Mouse (Mus musculus) T-cell, adult 2 months (primary cell): Measurements from ENCODE around the gene Best3.
"Not testable (repeated sequence)": the region's sequence is repeated elsewhere in the genome, so short reads cannot be mapped to it uniquely, and the experiment has no call there.

Experiments used
- DNase-seq: peaks from one replicate; pipeline ENCODE4 v3.0.0; 2022; ENCODE audit warnings: low spot score

Gene Best3

DNA sequence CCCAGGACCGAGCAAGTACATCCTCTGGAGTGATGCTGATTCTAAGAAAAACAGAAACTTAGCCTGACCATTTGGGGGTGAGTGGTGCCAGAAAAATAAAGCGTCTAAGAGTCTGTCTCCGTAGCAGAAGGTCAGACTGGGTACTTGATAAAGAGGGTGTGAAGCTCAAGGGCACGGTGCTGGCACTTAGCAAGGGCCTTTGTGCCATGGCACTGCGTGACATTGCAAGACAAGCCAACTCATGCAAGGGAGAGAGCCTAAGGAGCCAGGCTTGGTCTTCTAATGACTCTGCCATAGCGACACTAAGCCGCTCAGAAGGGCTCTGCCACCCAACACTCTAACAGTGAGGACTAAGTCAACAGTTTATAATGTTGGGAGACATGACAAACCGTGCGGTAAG lies 7.3 kb upstream of the Best3 start:
- DNase-seq: no peak

DNA sequence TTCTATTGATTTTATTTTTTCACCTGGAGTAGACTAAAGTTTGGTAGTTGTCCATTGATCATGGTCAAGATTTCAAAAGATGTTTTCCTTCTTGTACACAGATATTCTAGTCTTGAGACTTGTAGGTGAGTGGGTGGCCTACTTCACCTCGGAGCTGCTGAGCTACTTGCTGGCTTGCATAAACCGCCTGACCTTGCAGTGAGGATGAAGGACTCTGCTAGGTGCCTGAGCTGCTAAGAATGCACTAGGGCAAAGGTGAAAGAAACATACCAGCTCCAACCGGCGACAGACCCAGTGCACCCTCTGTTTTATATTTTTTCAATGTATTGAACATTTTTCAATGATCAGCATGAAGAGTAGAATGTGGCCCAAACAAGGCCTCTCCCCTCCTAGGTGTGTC lies 5.8 kb upstream of the Best3 start:
- no peak for DNase-seq

DNA sequence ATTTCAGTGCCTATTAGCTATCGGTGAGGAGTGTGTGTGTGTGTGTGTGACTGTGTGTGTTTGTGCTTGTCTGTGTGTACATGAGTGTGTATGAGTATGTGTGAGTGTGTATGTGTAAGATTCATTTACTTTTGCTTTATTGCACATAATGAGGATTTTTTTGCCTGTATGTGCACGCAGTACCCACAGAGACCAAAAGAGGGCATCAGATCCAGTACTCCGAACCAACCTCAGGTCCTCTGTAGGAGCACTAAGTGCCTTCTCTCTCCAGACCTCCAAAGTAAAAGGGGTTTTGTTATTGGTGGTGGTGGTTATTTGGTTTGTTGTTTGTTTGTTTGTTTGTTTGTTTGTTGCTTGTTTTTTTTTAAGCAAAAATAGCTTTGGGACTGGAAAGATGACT lies 5.2 kb upstream of the Best3 start:
- DNase-seq: no peak

DNA sequence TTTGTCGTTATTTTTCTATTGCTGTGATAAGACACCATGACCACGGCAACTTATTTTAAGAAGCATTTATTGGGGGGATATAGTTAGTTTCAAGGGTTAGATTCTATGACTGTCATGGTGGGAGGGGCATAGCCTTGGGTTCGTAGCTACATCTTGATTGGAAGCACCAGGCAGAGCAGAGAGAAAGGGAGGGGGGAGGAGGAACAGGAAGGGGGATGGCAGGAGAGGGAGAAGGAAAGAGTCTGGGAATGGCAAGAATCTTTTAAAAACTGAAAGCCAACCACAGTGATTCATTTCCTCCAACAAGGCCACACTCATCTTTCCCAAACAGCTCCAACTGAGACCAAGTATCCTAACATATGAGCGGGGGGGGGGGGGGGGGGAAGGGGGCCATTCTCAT lies 3.6 kb upstream of the Best3 start:
- no peak for DNase-seq

DNA sequence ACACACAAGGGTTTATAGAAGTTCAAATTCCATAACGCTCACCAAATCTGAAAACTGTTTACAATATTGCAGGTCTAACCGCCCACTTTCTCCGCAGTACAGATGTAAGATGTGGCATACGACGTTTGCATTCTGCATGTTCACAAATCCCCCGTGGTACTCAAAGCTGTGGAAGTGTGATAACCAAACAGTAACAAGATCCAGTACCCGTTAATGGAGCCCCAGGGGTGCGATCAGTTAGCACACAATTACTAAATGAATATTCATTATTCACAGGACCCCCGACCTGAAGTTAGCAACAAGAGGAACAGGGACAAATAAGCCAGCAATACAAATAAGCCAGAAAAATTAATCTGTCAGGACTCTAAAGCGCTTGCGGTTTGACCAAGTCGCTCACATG lies 1.3 kb upstream of the Best3 start:
- DNase-seq: no peak

DNA sequence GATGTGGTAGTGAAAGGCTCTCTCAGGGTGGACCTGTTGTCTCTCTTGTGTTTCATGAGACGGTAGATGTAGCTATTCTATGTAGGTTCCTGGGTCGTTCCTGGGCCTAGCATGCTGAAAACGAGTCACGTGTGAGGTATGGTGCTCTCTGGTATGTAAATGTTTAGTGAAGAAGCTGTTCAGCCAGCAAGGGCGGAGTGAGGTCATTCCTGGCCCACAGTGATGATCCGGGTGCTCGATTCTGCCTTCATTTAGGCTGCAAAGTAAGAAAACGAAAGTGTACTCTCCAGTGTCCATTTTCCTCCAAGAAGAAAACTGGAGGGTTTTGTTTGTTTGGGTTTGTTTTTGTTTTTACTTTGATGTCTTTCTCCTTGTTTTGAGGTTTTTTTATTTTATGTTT lies 7.9 kb downstream of the Best3 start:
- DNase-seq: no peak

DNA sequence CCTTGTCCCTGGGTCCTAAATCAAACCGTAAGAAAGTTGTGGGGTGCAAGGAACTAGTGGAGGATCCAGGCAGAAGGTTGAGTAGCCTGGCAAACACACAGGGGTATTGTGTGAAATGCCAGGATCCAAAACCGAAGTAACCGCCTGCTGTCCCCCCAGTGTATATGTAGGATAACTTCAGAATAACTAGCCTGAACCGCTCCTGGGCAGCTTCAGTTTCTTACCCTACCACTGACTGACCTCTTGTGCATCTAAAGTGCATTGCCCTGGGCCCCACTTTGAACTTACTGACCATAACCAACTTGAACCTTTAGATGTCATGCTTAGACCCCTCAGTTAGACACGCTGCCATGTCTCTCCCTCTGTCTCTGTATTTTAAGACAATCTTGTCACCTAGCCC lies 9.0 kb downstream of the Best3 start:
- DNase-seq: no peak

DNA sequence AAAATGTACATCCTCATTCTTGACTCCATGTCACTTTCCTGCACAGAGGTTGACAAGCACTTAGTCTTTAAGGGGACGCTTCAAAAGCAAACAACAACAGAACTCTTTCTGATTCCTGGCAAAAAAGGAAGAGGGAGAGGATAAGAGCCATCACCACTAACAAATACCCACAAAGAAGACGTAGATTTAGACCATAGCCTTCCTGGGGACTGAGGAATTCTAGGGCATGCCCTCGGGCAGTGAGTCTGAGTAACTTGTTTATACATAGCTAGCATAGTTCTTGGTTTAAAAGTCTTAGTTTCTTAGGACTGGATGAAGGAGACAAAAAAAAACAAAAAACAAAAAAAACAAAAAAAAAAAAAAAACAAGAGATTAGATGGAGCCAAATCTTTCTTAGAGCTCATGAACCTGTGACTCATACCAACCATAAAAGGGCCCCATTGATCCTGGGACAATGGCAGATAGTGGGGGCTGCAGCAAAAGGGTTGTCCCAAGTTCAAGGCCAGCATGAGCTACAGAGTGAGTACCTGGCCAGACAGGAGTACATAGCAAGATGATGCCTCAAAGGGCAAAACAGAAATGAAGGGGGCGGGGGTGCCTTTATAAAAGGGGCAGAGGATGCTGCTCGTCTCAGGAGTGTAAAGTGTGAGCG lies 9.6 kb downstream of the Best3 start:
- DNase-seq: no peak

DNA sequence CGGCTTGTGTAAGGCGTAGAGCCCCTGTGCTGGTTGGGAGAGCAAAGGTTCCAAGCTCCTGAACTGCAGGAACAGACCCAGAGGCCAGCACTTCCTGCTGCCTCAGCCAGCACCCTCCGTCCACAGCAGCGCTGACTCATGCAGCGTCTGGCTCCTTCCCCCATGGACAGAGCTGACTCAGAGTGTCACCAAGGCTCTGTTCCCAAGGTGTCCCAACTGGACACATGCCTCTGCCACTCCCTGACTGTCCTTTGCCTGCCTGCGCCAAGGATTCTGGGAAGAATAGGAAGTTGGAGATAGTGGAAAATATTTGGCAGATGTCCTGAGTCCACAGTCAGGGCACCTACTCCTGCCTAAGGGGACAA lies 10.1 kb downstream of the Best3 start:
- no peak for DNase-seq

DNA sequence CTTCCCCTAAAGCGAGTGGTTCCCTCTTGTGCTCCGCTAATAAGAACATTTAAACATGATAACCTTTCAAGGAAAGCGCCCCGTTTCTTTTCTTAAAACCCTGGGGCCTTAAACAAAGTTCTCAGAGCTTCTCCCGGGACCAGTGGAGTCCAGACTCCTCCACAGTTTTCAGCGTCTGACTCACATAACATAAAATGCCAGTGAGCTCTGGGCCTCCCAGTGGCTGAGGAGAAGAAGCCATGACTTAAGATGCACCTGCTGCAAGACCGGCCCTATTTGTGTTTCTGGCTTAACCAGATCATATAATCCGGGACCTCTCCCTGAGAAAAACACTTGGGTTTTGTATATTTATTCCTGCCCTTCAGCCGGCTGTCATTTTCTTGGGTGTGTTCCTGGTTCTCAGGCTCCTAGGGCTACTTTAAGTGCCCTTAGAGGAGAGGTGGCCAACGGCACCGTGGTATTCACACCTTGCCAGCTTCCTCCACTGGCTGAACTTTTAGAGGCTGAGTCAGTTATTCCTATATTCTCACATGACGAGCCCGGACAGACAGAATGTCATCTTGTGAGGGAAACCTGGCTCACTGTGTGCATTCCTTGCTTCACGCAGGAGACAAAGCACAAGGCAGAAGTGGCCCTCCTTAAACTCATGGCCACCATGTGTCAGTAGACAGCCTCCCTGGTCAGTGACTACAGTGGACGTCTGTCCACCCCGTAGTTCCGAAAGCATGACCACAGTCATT lies 12.8 kb downstream of the Best3 start:
- DNase-seq: no peak

DNA sequence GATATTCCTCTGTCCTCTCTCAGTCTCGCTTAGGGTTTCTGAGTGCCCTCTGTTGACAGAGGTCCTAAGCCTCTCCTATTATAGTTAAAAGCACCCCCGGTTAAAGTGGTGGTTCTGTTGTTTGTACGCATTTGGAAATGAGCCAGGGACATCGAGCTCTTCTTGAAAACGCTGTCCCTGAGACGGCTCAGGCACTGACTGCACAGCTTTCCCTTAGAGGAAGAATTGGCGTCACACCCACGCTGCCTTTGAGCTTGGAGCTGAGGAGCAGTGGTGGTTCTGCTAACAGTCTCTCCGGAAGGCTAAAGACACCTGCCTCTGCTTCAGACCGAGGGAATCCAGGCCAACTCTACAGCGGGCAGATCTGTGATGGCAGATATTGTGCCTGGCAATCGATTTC lies 14.9 kb downstream of the Best3 start:
- no peak for DNase-seq

DNA sequence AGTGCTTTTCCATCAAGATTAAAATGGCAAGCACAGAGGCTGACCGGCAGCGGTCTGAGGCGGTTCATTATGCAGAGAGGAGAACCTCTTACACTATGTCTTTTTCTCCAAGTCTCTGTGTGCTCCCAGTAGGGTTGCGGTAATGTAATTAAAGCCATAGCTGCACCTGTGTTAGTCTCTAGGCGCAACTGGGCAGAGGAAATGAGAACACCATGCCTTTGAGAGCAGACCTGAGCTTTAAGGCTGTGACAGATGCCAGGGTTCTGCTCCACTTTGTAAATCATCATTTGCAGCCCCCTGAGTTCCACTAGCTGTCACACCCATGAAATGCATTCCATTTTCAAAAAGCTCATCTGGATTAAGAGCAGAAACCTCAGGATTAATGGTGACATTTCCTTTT lies 18.6 kb downstream of the Best3 start:
- DNase-seq: no peak

DNA sequence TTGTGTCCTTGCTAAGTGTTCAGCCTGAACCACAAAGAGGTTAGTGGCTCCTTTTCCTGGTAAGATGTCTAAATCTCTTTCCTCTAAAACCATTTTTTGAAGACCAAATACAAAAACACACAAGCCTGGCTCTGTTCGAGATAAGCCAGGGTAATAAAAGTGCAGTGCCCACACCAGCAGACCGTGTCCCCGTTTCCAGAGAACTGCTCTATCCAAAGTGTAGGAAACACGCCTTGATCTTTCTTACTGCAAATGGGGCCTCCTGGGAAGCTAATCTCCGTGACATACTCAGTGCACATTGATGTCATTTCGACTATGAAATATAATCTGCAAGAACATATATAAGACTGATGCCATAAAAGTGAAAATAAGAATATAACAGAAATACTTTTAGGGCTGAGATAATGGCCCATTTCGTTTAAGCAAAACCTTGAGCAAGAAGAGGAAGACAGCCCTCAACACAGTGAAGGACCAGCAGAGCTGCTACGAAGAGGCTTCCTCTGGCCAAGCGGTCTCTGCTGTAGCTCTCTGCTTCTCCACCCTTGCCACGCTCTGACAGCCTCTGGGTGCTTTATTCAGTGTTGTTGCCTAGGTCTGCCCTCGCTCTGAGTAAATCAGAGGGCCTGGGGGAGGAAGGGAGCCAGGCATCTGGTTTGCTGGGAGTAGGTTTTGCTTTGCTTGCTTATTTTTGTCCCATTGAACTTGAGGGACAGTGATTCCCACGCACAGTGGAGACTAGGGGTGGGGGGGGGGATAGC lies 19.8 kb downstream of the Best3 start:
- no peak for DNase-seq

DNA sequence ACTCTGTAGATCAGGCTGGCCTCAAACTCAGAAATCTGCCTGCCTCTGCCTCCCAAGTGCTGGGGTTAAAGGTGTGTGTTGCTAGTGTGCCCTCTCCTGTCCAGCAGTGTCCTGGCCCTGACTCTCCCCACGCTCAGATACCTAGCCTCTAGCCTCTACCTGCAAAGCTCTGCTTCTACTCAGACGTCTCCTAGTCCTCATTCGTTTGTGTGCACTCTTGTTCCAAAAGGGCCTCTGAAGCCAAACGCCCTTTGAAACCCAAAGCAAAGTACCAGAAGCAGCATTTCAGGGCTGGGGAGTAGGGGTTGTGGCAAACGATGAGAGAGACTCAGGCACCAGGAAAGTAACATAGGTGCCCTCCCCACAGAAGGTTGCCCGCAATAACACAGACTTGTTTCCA lies 23.6 kb downstream of the Best3 start:
- DNase-seq: no peak

DNA sequence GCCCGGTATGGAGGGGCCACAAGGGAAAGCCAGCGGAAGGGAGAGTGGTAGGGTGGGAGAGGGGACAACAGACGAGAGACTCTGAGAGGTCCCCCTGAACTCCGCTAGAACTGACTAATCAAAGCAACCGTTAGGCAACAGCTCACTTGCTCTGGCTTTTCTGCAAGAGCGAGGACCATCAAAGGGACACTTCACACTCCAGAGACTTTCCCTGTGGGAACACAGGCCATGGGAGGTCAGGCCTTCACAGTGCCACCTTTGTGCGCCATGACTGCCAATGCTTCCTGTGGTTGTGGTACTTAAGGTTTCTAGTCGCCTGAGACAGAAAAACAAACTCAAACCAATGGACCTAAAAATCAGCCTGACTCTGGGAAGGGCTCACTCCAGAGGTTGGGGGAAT lies 24.9 kb downstream of the Best3 start:
- no peak for DNase-seq

DNA sequence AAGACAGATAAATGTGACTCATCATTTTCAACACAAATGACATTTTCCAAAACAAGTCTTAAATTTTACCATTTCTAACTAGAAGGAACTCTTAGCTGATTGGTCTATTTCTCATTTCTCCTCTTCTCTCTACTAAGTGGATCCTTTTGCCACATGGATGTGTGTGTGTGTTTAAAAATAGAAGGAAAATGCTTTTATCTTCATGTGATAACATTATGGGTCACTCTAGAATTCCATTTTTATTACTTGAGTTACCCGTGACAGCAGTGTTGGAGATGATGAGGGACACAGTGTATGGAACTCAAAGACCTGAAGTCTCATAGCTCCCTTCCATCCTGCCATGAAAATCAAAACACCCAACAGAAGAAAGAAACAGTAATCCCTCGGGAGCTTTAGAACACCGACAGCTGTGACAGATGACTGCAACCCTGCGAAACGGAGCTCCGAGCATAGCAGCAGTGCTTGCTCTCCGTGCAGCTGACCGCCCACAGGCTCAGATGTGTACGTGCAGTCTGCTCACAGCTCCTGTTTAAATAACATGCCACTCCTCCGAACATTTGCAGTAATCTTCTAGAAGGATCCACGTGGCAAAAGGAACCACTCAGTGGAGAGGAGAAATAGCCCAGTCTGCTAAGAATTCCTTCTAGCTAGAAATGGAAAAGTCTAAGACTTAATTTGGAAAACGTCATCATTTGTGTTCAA lies 27.7 kb downstream of the Best3 start:
- no peak for DNase-seq

DNA sequence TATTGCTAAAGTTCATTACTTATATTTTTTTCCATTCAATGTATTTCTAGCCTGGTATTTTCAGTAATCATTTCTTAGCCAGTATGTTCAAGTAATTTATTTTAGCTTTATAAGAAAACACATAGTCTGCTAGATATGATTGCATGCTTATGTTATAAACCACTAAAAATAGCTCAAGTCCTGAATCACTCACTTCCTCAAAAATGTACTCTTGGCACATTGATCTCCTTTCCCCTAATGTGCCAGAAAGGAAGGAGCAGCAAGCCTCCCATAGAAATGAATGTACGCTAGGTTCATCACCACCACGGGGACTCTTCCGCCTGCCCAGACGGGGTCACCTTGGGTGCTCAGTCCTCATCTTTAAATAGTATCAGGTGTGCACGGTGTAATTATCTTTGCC lies 28.5 kb downstream of the Best3 start:
- DNase-seq: no peak

DNA sequence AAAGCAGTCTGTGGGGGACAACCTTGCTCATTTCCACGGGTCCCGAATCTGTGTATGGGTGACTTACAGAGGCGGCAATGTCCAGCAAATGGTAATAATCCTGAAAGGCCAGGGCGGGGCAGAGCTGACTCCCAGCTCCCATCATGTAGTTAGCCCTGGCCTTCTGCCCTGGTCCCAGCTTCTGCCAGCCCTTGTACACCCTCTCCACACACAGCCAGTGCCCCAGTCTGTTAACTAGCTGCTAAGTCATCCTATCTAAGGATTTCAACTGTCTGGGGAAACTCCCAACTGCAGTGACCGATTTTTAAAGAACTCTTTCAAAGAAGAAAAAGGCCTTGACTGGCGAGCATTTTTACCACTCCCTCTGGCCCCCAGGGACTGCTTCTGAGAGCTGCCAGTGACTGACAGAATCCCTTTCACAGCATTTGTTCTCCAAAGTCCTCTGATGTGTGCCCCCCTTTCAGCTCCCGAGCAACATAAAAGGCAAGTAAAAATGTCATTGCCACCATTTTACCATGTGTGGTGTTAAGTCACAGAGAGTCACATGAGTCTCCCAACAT lies 32.2 kb downstream of the Best3 start:
- no peak for DNase-seq

DNA sequence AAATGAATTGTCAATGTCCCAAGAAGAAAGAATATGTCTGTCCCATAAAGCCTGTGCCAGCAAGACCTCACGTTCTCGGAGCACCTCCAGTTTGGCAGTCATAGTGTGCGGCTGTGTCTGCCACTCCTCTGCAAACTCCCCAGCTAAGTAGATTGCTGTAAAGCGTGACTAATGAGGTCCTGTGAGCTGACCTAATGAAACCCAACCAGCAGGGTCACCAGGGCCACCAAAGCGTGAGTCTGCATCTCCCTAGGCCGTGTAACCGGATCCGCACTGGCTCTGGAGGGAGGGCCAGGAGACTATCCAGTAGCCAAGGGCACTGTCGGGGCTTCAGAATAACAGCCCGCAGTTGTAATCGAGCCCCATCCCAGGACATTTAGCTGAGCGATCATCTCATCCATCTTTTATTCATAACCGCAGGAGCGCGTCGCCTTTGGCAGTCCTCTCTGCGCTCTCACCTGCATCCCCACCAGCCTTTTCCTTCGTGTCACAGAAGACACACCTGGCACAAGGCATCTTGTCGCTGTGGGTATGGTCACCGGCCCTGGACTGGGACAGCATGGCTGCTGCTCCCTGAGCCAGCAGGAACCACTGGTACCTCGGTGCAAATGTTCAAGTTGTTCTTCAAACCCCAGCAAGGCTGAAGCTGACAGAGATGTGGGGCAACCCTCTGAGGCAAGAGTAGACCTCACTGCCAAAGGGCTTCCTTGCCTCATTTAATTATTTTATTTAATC lies 35.1 kb downstream of the Best3 start:
- no peak for DNase-seq

DNA sequence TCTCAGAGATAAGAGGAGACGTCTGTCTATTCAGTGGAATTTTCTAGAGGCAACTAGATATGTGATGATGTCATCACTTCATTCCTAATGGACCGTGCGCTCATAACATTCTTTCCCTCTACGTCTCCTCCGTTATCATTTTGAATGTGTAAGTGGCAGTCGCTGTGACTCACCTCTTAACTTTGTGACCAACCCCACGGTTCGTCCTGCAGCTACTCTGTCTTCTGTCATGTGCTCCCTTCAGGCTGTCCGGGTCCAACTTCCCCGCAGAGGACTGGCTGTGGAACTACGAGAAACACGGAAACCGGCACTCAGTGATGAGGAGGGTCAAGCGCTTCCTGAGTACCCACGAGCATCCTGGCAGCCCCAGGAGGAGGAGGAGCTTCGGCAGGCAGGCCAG lies 37.6 kb downstream of the Best3 start:
- DNase-seq: no peak

DNA sequence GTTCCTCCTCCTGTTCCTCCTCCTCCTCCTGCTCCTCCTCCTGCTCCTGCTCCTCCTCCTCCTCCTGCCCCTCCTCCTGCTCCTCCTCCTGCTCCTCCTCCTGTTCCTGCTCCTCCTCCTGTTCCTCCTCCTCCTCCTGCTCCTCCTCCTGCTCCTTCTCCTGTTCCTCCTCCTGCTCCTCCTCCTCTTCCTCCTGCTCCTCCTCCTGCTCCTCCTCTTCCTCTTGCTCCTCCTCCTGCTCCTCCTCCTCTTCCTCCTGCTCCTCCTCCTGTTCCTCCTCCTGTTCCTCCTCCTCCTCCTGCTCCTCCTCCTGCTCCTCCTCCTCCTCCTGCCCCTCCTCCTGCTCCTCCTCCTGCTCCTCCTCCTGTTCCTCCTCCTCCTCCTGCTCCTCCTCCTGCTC lies 39.7 kb downstream of the Best3 start:
- not testable (repeated sequence) for DNase-seq

DNA sequence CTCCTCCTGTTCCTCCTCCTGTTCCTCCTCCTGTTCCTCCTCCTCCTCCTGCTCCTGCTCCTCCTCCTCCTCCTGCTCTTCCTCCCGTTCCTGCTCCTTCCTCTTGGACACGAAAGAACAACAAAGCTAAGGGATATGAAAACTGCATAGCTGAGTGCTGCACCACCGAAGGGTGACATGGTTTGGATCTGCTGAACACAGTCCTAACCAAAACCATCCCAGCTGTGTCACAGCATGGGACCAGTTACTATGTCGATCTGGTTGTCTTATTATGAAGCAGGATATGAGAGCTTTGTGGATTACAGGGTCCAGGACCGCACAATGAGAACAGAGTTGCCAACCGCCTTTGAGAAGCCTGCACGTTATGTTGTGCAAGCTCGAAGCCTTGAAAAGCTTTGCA lies 40.1 kb downstream of the Best3 start:
- no peak for DNase-seq
